Mouse (Mus musculus) ES-Bruce4 (cell line): ENCODE results near the gene Fam19a5.

Source experiments
- CTCF ChIP-seq: IDR thresholded peaks from one replicate; pipeline ENCODE4 v1.8.1; 2011; ENCODE audit warnings: low read depth, low read length
- EP300 ChIP-seq: IDR thresholded peaks from 2 replicates; pipeline ENCODE4 v1.6.1; 2011; ENCODE audit warnings: low read depth, low read length; ENCODE audit not compliant: insufficient read depth

- TF ChIP-seq EP300 (no peak), CTCF (no peak)
Measured at GRCm38 (mm10) chr15:87583921-87584621, 40.0 kb downstream of the Fam19a5 start.
